ENCODE assay signal across 8 mouse cellular contexts in genomic region chr1:166047505-166048170, GRCm38 (mm10). TPM values are rescaled to one million over a fixed set of nuclear protein-coding genes. Genes with fewer than 3 reads are reported as not detected.
DNase-seq lines count a peak whose midpoint lies in the region; ATAC-seq and TF ChIP-seq lines count a peak whose summit lies in the region.

No protein-coding gene starts in this region.

- 6% methylated on average over 25 of the region's 25 CpGs for WGBS in embryonic facial prominence, embryonic 13.5 days
- 7% methylated on average over 25 of the region's 25 CpGs for WGBS in hindbrain, postnatal 0 days

- H3K4me1 ChIP-seq in embryonic facial prominence, embryonic 13.5 days, result peaks cover 43% of the 10 kb centered on the region
- H3K4me1 ChIP-seq in hindbrain, postnatal 0 days (ENCODE audit: insufficient read depth, low read length), result peaks cover 16% of the 10 kb centered on the region; the same call in 1 of the 2 replicates

- H3K4me2 ChIP-seq in embryonic facial prominence, embryonic 13.5 days, result peak overlapping the region; percentile 94
- peak overlapping the region; percentile 92 for H3K4me2 ChIP-seq in hindbrain, postnatal 0 days (ENCODE audit: low read depth, low read length)

- ATAC-seq in embryonic facial prominence, embryonic 13.5 days (ENCODE audit: insufficient number of reproducible peaks, insufficient read depth, low FRiP score, low TSS enrichment, low read depth), result no peak
- ATAC-seq in hindbrain, postnatal 0 days, result no peak
- ATAC-seq in megakaryocyte progenitor cell, adult 5-6 weeks (replicated peaks; ENCODE audit: poor library complexity), result peak; percentile 29; the same call in 1 of the 2 replicates
- ATAC-seq in erythroid progenitor cell, adult 5-6 weeks (replicated peaks; ENCODE audit: low FRiP score, poor library complexity, severe bottlenecking), result no peak

- H3K27ac ChIP-seq in embryonic facial prominence, embryonic 13.5 days, result no peak overlapping the region
- H3K27ac ChIP-seq in hindbrain, postnatal 0 days, result peak overlapping the region; percentile 48; the same call in 1 of the 2 replicates

- H3K9me3 ChIP-seq in embryonic facial prominence, embryonic 13.5 days, result no peaks in the 10 kb centered on the region
- no peaks in the 10 kb centered on the region for H3K9me3 ChIP-seq in hindbrain, postnatal 0 days (ENCODE audit: low read length)

- peak overlapping the region; percentile 44 for H3K4me3 ChIP-seq in embryonic facial prominence, embryonic 13.5 days
- peak overlapping the region; percentile 42 for H3K4me3 ChIP-seq in hindbrain, postnatal 0 days (ENCODE audit: low read length)

- no peak for TF ChIP-seq CTCF in hindbrain, postnatal 0 days (IDR thresholded peaks at IDR 0.05; ENCODE audit: low read depth)

- H3K9ac ChIP-seq in embryonic facial prominence, embryonic 13.5 days, result peak overlapping the region; percentile 64
- peak overlapping the region; percentile 10 for H3K9ac ChIP-seq in hindbrain, postnatal 0 days (replicated peaks; ENCODE audit: low read length)

- peaks cover 21% of the 10 kb centered on the region for H3K27me3 ChIP-seq in embryonic facial prominence, embryonic 13.5 days
- H3K27me3 ChIP-seq in hindbrain, postnatal 0 days (ENCODE audit: insufficient read depth, low read length), result no peaks in the 10 kb centered on the region

- H3K36me3 ChIP-seq in embryonic facial prominence, embryonic 13.5 days, result no peaks in the 10 kb centered on the region
- no peaks in the 10 kb centered on the region for H3K36me3 ChIP-seq in hindbrain, postnatal 0 days (ENCODE audit: insufficient read depth, low read length)

- peak; percentile 12 to 37 for DNase-seq in cerebellum, postnatal 25 days
- DNase-seq in cerebellum, adult 8-10 months, result no peak
- peak; percentile 28 to 32 for DNase-seq in B cell, adult 2 months
- DNase-seq in hindbrain, postnatal 0 days (ENCODE audit: low spot score), result peak; percentile 21
- DNase-seq in thymus, postnatal 4 days, result peak; percentile 26

RNA-seq across cellular contexts. Expression of gene Pou2f1, which starts 45.2 kb away (rescaled TPM):
- 10.4 and 12.2 TPM in 2 replicates for polyA plus RNA-seq in embryonic facial prominence, embryonic 13.5 days (2015; fragmentation: Nextera tagmentation; extraction: Ambion mirVana)
- total RNA-seq in hindbrain, postnatal 0 days (2014; rRNA removed), result 26.7 and 29.6 TPM in 2 replicates
- polyA plus RNA-seq in hindbrain, postnatal 0 days (2015; fragmentation: Nextera tagmentation; extraction: Ambion mirVana), result 12.5 and 13.9 TPM in 2 replicates
- 23.9 and 28.5 TPM in 2 replicates for total RNA-seq in megakaryocyte progenitor cell, adult 5-6 weeks (2015)
- total RNA-seq in megakaryocyte progenitor cell, adult 5-6 weeks (2017), result 17.3 and 23.5 TPM in 2 replicates
- total RNA-seq in erythroid progenitor cell, adult 5-6 weeks (2015; ENCODE audit: low replicate concordance), result 40.4 and 54.1 TPM in 2 replicates
- 26.4 and 28.9 TPM in 2 replicates for total RNA-seq in erythroid progenitor cell, adult 5-6 weeks (2017; ENCODE audit: low replicate concordance)
